Mouse (Mus musculus): ENCODE results near the gene Vav3.

The Vav3 gene

GRCm38 (mm10) chr3:109352690-109353089 lies 12.2 kb downstream of the Vav3 start:
- DNase-seq (ENCODE audit: low read depth), result no peak

DNA sequence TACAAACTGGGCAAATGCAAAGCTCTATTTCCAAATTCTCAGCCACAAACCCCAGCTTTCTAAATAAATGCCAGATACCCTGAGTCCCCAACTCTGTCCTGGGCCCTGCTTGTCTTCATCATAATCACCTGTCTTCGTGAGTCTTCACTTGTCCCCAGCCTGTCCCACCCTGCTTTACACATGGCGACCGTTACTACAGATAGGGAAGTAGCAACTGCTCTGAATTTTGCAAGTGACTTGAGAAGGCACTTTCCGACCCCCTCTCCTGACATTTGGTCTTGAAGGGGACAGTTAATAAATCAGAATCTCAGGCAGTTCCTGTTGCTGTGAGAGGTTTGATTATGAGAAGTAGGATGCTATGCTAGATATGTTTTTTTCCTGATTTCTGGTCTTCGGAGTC lies 13.4 kb downstream of the Vav3 start:
- no peak for DNase-seq (ENCODE audit: low read depth)

DNA sequence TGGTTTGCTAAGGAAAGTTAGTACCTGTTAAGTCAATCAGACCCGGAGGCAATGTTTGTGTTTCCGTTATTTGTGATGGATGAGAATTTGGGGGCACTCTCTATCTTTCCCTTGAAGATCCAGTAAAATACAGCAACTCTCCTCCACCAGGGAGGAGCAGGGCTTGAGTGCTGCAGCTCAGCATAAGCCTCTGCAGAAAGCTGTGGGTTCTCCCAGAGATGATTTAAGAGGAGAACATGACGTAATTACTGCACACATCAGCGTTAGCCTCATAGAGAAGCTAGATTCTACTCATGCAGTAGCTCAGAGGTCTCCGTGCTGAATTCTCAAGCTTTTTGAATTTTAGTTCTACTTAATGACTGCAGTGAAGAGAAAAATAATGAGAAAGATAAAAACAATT lies 14.7 kb downstream of the Vav3 start:
- DNase-seq (ENCODE audit: low read depth), result no peak

DNA sequence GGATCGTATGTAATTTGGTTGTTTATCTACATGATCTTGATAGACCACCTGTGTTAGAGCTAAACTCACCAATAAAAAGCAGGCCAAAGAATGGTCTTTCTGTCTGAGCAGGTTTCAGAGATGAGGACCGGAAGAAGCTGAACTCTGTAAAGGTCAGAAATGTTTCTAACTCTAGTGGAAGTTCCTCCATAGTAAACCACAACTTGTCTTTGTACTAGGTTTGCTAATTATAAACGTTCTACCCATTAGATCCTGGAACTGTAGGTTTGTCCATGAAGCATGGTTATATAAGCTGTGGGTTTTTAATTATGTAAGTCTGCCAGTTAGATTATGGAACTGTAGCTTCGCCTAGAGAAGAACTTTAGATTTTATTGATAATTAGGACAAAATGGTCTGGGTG lies 20.3 kb downstream of the Vav3 start:
- no peak for DNase-seq (ENCODE audit: low read depth)

- DNase-seq (ENCODE audit: low read depth), result no peak
These were observed 21.4 kb downstream of the Vav3 start for GRCm38 (mm10) chr3:109361882-109362281.

DNA sequence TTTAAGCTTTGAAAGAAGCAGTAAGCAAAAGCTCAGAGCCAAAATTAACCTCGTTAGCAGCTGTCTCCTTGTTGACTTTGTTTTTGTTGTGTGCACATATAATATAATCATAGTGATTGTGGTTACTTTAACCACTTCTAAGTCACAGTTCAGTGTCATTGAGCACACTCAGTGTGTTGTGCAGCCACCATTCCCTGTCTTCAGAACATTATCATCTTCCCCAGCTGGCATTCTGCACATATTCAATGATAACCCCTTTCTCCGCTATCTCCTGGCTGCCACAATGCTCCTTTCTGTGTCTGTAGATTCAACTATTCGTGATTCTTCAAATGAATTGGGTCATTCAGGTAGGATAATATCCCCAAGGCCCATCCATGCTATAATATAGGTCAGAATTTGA lies 21.9 kb downstream of the Vav3 start:
- no peak for DNase-seq (ENCODE audit: low read depth)

GRCm38 (mm10) chr3:109363522-109363921 lies 23.1 kb downstream of the Vav3 start:
- no peak for DNase-seq (ENCODE audit: low read depth)

DNA sequence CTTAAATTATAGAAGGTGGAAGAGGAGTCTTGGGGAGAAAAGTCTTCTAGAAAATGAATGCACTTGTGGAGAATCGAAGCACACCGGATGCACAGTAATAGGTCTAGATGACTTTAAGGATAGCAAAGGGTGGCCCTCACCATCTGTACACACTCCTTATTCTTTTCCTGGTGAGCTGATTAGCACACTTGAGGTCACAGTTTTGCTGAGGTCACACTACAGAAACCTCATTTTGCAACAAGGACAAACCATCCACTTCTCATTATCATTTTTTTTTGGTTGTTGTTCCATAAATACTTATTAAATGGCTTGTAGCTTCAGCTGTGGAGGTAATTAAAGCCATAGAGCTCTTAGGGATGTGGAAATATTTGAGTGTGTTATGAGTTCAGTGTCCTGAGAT lies 25.4 kb downstream of the Vav3 start:
- no peak for DNase-seq (ENCODE audit: low read depth)

- no peak for DNase-seq (ENCODE audit: low read depth)
These were observed 26.0 kb downstream of the Vav3 start for GRCm38 (mm10) chr3:109366411-109366851.

GRCm38 (mm10) chr3:109368383-109369289 lies 28.2 kb downstream of the Vav3 start:
- peak; percentile 10 for DNase-seq (ENCODE audit: low read depth)

- no peak for DNase-seq (ENCODE audit: low read depth)
These were observed 31.1 kb downstream of the Vav3 start for GRCm38 (mm10) chr3:109371576-109371975.

GRCm38 (mm10) chr3:109372678-109373077 lies 32.2 kb downstream of the Vav3 start:
- no peak for DNase-seq (ENCODE audit: low read depth)

DNA sequence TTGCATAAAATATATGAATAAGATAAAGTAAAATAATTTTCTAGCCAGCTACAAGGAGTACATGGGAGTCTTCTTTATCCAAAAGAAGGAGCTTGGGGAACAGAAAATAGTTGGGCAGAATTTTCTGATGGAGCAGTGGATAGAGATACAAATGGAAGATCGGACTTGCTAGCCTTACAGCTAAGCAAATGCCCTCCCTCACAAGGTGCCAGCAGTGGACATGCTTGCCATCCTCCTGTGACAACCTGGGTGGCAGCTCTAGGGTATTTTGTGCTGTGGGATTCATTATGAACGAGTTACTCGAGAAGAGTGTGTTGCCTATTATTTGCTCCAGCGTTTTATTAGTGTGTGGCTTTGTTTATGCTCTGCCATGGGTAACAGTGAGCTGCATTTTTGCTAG lies 37.8 kb downstream of the Vav3 start:
- no peak for DNase-seq (ENCODE audit: low read depth)

DNA sequence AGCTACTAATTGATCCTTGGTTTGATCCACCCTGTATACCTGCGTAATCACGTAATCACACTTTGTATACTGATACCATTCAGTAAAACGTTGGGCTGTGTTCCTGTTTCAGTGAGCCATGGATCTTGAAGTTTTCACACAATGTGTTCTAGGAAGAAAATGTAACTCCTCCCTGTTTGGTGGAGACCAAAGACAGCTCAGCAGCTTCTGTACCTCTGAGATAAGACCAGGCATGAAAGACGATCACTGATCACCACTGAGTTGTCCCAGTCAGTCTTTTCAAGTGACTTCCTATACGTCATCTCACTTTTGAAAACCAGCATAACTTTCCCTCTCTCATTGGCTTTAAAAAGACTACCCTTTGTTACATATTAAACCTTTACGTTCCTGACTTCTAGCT lies 38.2 kb downstream of the Vav3 start:
- DNase-seq (ENCODE audit: low read depth), result no peak

GRCm38 (mm10) chr3:109388730-109389129 lies 48.3 kb downstream of the Vav3 start:
- DNase-seq (ENCODE audit: low read depth), result no peak

- DNase-seq (ENCODE audit: low read depth), result no peak
These were observed 61.1 kb downstream of the Vav3 start for GRCm38 (mm10) chr3:109401527-109401926.

DNA sequence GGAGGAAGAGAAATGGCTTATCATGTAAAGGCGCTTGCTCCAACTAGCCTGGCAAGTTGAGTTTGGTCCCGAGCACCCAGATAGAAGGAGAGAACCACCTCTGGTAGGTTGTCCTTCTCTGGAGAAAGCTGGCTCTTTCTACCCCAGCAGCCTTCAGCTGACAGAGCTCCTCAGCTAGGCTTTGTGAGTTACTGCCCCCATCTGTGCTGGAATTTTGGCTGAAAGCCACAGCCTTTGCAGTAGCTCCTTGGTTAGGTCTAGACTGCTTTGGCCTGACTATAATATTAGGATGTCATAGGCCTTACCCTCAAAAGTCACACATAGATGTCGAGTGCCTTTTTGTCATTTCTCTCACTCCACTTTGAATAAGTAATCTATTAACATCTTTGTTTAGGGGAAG lies 70.8 kb downstream of the Vav3 start:
- peak; percentile 6 for DNase-seq (ENCODE audit: low read depth)

DNA sequence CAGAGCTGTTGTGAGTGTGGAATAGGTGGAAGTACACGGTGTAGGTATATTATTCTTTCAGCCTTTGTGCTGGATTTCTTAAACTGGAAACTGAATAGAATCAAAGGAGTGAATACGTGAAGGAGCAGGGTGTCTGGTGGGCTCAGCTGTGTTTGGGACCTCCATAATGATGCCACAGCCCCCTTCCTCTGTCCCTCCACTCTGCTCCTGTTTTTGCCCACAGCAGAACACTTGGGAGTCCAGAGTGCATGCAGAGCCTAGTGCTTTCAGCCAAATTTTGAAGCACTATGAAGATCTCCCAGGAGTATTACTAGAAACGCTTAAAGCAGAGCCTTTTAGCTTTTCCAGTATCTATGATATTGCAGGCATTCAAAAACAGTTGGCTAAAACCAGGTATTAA lies 80.0 kb downstream of the Vav3 start:
- DNase-seq (ENCODE audit: low read depth), result no peak

- DNase-seq (ENCODE audit: low read depth), result peak; percentile 29
These were observed 80.6 kb downstream of the Vav3 start for GRCm38 (mm10) chr3:109421019-109421418.

- no peak for DNase-seq (ENCODE audit: low read depth)
These were observed 83.1 kb downstream of the Vav3 start for GRCm38 (mm10) chr3:109423440-109424079.

DNA sequence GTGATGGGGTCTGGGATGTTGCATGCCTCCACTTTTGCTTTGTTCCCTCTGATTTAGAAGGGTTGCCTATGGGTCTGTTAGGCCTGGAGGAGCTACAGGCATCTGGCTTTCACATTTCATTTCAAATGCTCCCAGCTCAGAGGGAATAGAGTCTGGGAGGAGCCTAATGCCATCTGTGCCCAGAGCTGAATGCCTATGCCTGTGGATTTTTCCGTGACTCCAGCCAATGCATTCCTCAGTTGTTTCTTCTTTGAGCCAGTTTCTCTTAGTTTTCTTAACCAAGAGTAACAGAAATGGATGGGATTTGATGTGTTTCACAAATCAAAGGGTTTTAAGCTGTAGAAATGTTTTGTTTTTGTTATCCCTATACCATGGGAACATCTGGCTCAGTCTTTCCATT lies 90.8 kb downstream of the Vav3 start:
- peak; percentile 47 for DNase-seq (ENCODE audit: low read depth)

DNA sequence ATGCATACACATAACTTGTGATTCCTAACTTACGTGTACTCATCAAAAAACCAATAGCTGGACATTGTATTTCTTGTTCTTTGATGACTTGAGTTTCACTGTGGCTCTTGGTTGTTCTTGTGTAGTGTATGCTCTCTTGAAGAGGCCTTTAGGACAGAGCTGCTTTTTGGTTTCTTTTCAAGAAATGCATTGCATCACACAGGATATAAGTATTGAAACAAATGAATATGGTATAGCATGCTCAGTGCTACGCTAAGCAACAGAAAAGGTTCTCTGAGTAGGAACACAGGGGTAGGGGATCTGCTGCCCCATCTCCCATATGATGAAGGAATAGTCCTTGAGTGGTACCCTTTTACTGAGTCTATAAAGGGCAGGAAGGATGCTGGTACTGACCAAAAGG lies 98.1 kb downstream of the Vav3 start:
- DNase-seq (ENCODE audit: low read depth), result no peak

GRCm38 (mm10) chr3:109439253-109439652 lies 98.8 kb downstream of the Vav3 start:
- no peak for DNase-seq (ENCODE audit: low read depth)

DNA sequence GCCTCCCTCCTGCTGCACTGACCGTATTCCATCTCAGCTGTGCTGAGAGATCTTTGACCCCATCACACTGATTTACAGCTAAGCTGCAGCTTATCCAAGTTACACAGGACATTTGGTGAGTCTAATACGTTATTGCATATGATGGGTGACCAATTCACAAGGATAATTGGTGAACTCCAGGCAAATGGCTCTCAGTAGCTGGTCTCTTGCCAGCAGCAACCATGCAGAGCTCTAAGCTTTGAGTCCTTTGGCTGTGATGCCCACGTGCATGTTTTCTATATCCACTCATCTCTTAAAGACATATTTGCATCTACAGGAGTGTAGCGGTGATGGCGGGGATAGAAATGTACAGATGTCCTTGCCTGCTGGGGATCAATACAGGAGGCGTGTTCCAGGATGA lies 99.5 kb downstream of the Vav3 start:
- DNase-seq (ENCODE audit: low read depth), result no peak
